Mouse (Mus musculus): ENCODE results near the gene Trim17. TPM values are rescaled to one million over a fixed set of nuclear protein-coding genes. Genes with fewer than 3 reads are reported as not detected.

Gene Trim17
- total RNA-seq, 2 experiments from 2014 or later, result 2.8 to 3.7 TPM

- intact Hi-C loops (cut with DNase I), result loop anchor here (10.0 kb wide), 1 partner anchor 333 kb away; the partner anchor contains the start of gene Wnt3a
- peak in 1 of 2 experiments; percentile 21 for DNase-seq (ENCODE audit: extremely low spot score in 1 of 2, low spot score in 2 of 2)
These were observed 7.1 kb downstream of the Trim17 start for GRCm38 (mm10) chr11:58961364-58962177.

GRCm38 (mm10) chr11:58963543-58963942, 9.1 kb downstream of the Trim17 start:
- intact Hi-C loops (cut with DNase I), result loop anchor here (10.0 kb wide), 1 partner anchor 331 kb away; the partner anchor contains the start of gene Wnt3a
- peak in 1 of 2 experiments; percentile 72 for DNase-seq (ENCODE audit: extremely low spot score in 1 of 2, low spot score in 2 of 2)

- intact Hi-C loops (cut with DNase I), result loop anchor here (10.0 kb wide), 1 partner anchor 331 kb away; the partner anchor contains the start of gene Wnt3a
- no peak for DNase-seq (ENCODE audit: extremely low spot score in 1 of 2, low spot score in 2 of 2)
These were observed 9.7 kb downstream of the Trim17 start for GRCm38 (mm10) chr11:58964216-58964615.

- intact Hi-C loops (cut with DNase I), result loop anchor here (10.0 kb wide), 1 partner anchor 330 kb away; the partner anchor contains the start of gene Wnt3a
These were observed 10.7 kb downstream of the Trim17 start for GRCm38 (mm10) chr11:58965001-58965760.

DNA sequence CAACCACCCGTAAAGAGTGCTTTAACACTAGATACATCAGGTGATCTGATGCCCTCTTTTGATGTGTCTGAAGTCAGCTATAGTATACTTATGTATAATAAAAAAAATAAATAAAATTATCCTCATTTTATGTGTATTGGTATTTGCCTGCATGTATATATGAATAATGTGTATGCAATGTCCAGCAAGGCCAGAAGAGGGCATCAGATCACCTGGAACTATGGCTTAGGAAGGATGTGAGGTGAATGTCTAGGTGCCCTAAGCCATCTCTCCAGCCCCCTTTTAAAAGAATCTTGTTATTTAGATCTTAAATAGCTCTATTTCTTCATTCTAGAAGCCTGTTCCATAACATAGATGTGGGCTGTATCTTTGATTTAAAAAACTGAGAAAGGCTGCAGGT, 12.9 kb downstream of the Trim17 start:
- intact Hi-C loops (cut with DNase I), result loop anchor here (10.0 kb wide), 1 partner anchor 327 kb away; the partner anchor contains the start of gene Wnt3a
- no peak for DNase-seq (ENCODE audit: extremely low spot score in 1 of 2, low spot score in 2 of 2)

More at GRCm38 (mm10) chr11:58965001-58965760, 10.7 kb downstream of the Trim17 start:
- no peak for DNase-seq (ENCODE audit: extremely low spot score in 1 of 2, low spot score in 2 of 2)

GRCm38 (mm10) chr11:58968551-58968950, 14.1 kb downstream of the Trim17 start:
- intact Hi-C loops (cut with DNase I), result loop anchor here (10.0 kb wide), 1 partner anchor 326 kb away; the partner anchor contains the start of gene Wnt3a
- DNase-seq (ENCODE audit: extremely low spot score in 1 of 2, low spot score in 2 of 2), result peak in 1 of 2 experiments; percentile 18

GRCm38 (mm10) chr11:58969027-58969426, 14.5 kb downstream of the Trim17 start:
- intact Hi-C loops (cut with DNase I), result loop anchor here (10.0 kb wide), 1 partner anchor 326 kb away; the partner anchor contains the start of gene Wnt3a
- peak in 1 of 2 experiments; percentile 21 for DNase-seq (ENCODE audit: extremely low spot score in 1 of 2, low spot score in 2 of 2)

GRCm38 (mm10) chr11:58969659-58970058, 15.2 kb downstream of the Trim17 start:
- peak in 1 of 2 experiments; percentile 4 for DNase-seq (ENCODE audit: extremely low spot score in 1 of 2, low spot score in 2 of 2)
- intact Hi-C loops (cut with DNase I), result loop anchor here (10.0 kb wide), 2 partner anchors 215 to 325 kb away; partner anchors contain the start of genes Gjc2 and Wnt3a

- DNase-seq (ENCODE audit: extremely low spot score in 1 of 2, low spot score in 2 of 2), result peak in 1 of 2 experiments; percentile 25
- intact Hi-C loops (cut with DNase I), result loop anchor here (10.0 kb wide), 1 partner anchor 214 kb away; the partner anchor contains the start of gene Gjc2
These were observed 16.5 kb downstream of the Trim17 start for GRCm38 (mm10) chr11:58970831-58971530.

- DNase-seq (ENCODE audit: extremely low spot score in 1 of 2, low spot score in 2 of 2), result no peak
- intact Hi-C loops (cut with DNase I), result loop anchor here (10.0 kb wide), 1 partner anchor 213 kb away; the partner anchor contains the start of gene Gjc2
These were observed 17.3 kb downstream of the Trim17 start for GRCm38 (mm10) chr11:58971796-58972195.

GRCm38 (mm10) chr11:58974414-58974813, 19.9 kb downstream of the Trim17 start:
- intact Hi-C loops (cut with DNase I), result loop anchor here (10.0 kb wide), 1 partner anchor 210 kb away; the partner anchor contains the start of gene Gjc2
- no peak for DNase-seq (ENCODE audit: extremely low spot score in 1 of 2, low spot score in 2 of 2)

- intact Hi-C loops (cut with DNase I), result loop anchor here (10.0 kb wide), 1 partner anchor 208 kb away; the partner anchor contains the start of gene Gjc2
- no peak for DNase-seq (ENCODE audit: extremely low spot score in 1 of 2, low spot score in 2 of 2)
These were observed 22.7 kb downstream of the Trim17 start for GRCm38 (mm10) chr11:58977150-58977549.

DNA sequence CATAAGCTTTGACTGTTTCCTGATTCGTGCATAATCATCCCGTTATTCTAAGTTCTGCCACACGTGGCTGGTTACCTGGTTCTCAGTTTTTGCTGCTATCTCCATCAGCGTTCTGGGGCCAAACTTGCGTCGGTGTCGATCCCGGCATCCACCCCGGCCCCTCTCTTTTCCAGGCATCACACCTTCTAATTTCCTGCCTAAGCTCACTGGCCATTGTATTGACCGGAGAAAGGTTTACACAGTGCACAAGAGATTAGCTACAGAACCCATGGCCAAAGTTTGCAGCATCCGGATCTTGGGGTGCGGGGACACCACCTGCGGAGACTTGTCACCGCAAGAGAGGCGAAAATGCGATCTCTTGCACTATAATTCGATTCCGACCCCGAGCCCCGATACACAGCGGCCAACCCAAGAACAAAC, 23.1 kb downstream of the Trim17 start:
- intact Hi-C loops (cut with DNase I), result loop anchor here (10.0 kb wide), 1 partner anchor 207 kb away; the partner anchor contains the start of gene Gjc2
- no peak for DNase-seq (ENCODE audit: extremely low spot score in 1 of 2, low spot score in 2 of 2)

- DNase-seq (ENCODE audit: extremely low spot score in 1 of 2, low spot score in 2 of 2), result peak; percentile 55 to 69
- intact Hi-C loops (cut with DNase I), result loop anchor here (10.0 kb wide), 1 partner anchor 207 kb away; the partner anchor contains the start of gene Gjc2
These were observed 23.7 kb downstream of the Trim17 start, which contains the start of gene Trim11 for GRCm38 (mm10) chr11:58978027-58978705. Gene Trim11, plus strand, starts transcription at chr11:58978093.

DNA sequence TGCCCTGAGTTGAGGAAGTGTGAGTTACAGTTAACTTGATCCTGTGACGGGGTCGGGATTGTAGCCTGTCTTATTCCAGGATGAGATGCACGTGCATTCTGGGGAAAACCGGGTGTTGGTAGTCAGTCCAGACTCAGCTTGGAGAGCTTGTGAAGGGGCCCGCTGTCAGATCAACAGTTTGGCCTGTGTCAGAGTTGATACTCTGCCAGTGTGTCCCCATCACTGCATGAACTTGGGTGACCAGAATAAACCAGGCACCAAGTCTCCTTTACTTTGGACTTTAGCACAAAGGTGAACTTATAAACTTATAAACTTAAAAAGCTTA, 24.2 kb downstream of the Trim17 start:
- intact Hi-C loops (cut with DNase I), result loop anchor here (10.0 kb wide), 1 partner anchor 206 kb away; the partner anchor contains the start of gene Gjc2
- no peak for DNase-seq (ENCODE audit: extremely low spot score in 1 of 2, low spot score in 2 of 2)

DNA sequence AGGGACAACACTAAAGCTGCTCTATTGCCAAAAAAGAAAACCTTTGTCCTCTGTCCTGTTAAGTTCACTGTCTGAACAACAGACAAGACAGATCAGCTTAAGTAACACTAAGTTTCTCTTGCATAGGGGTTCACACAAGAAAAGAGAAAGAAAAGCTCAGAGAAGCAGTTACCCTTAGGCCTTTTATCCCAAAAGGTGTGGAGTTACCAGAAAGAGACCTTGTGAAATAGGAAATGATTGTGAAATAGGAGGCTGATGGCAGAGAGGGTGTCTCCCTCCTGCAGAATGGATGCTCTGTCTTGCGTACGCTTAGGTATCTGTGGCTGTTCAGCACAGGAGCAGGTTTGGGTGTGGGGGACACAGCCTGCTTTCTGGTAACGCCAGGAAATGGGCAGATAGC, 24.7 kb downstream of the Trim17 start:
- DNase-seq (ENCODE audit: extremely low spot score in 1 of 2, low spot score in 2 of 2), result no peak
- intact Hi-C loops (cut with DNase I), result loop anchor here (10.0 kb wide), 1 partner anchor 206 kb away; the partner anchor contains the start of gene Gjc2

- no peak for DNase-seq (ENCODE audit: extremely low spot score in 1 of 2, low spot score in 2 of 2)
- intact Hi-C loops (cut with DNase I), result loop anchor here (10.0 kb wide), 1 partner anchor 205 kb away; the partner anchor contains the start of gene Gjc2
These were observed 25.2 kb downstream of the Trim17 start for GRCm38 (mm10) chr11:58979661-58980060.

Data from left cerebral cortex, postnatal 10 days (tissue).